Mouse (Mus musculus): ENCODE measurements around the gene Nav3.
A peak's percentile ranks its signal among the peaks of the same experiment; 100 is the strongest.

DNA sequence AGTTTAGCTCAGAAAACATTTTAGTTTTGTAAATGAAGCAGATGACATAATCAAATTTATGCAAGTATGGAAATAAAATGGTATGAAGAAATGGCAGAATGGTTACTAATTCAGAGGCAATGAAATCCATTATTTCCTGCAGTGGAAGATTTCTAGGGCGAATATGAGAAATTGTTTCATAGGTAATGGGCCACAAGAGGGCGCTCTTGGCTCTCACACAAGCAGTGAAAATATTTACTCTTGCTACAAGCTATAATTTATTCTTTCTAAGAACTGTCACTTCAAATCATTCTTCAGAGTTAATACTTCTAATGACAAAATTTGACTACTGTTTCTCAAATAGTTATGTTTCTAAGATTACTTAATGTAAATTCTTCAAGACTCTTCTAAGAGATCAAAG is 690.4 kb downstream of the Nav3 start:
- TF ChIP-seq CTCF (IDR thresholded peaks at IDR 0.05; ENCODE audit: extremely low read depth, insufficient read depth, low read length) (peak; percentile 50; the same call in 1 of the 2 replicates), POLR2A (IDR thresholded peaks at IDR 0.05; ENCODE audit: extremely low read depth, insufficient read depth, low read length) (no peak)
